Mouse (Mus musculus) skeletal muscle tissue, adult 2 months (tissue): ENCODE measurements around the gene Nrg3.
"Not testable (repeated sequence)": the region's sequence is repeated elsewhere in the genome, so short reads cannot be mapped to it uniquely, and the experiment has no call there.

ENCODE experiments used
- DNase-seq: peaks from one replicate; pipeline ENCODE4 v3.0.0-alpha.2; 2012; ENCODE audit warnings: low read depth, low spot score

Nrg3 gene

DNA sequence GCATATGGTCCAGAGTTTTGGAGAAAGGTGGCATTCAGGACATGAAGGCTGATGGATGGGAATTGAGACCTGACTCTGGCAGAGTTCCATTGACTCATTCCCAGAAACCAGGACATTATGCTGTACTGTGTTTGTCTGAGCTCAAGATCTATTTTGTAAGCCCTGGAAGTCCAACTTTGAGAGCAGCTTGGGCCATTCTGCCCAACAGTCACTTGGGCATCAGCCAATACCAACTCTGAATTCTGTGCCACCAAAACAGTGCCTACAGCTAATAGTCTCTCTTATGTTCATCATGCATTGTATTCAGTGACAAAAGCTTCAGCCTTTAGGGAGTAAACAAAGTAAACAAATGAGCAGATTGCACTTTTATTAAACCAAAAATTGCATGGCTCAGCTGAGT lies 843.2 kb downstream of the Nrg3 start:
- DNase-seq: no peak

DNA sequence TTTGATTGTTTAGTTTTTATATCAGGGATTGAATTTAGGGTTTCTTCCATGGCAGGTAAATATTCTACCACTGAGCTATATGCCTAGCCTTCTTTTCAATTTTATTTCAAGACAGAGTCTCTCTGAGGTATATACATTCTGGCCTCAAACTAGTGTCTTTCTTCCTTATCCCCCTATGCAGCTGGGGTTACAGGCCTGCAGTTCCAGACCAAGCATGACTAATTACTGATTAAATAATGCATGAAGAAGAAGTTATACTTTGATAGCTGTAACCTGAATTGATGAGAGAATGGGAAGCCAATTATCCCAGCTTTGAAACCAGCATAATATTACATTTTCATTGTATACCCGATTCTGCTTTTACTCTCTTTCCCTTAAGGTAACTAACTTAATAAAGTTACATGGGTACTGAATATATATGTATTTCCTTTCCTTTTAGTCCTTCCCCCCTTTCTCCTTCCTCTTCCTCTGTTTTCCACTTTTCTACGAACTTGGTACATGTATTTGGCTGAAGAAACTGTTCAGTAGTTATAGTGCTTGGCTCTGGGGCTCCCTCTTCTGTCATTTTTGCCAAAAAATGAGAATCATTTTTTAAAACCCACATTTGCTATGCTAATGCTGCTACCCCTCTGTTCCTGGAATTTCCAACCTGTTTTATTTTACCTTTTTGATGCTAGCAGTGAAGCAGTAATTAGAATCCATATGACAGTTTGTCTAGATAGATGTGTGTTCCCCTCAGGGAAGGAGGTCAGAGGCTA lies 843.8 kb downstream of the Nrg3 start:
- no peak for DNase-seq

DNA sequence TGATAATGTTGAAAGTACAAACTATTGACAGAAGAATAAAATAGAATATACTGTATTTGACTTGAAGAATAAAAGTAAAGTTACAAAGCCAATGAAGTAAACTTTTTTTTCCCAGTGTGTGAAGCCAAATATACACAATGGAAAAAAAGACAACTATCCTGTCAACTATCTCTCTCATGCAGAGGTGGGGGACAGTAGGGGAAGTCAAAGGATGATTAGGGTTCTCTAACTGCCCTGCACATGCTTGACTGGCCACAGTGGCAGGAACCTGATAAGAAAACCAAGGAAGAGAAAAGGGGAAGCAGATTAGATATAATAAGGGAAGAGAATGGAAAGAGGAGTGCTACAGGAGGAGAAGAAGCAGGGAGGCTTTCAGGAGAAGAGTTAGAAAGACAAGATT lies 855.9 kb downstream of the Nrg3 start:
- DNase-seq: no peak

DNA sequence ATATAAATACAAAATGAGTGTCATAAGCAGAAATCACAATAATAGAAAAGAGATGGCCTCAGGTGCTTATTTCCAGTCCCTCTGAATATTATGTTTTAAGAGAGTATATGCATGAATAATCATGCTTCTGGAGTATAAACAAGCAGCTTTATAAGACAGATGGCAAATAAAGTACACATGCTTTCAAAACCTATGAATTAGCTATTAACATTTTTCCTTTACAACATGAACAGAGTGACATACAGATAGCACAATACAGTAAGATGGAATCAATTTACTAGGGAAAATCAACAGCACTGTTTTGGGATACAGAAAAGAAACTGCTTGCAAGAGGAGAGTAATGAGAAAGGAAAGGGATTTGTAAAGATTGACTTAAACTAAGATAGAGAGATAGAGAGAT lies 875.2 kb downstream of the Nrg3 start:
- no peak for DNase-seq

DNA sequence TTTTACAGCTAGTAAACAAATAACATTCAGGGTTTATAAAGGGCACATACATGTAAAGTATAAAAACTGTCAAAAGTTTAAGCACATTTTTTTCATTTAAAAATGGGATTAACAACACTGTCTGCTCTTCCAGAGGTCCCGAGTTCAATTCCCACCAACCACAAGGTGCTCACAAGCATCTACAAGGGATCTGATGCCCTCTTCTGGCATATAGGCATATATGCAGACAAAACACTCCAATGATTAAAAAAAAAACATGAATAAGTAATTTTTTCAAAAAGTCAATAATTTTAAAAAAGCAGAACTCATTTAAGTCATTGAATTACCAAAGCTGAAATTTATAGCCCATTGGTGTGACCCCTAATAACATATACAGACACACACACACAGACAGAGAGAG lies 878.6 kb downstream of the Nrg3 start:
- no peak for DNase-seq

DNA sequence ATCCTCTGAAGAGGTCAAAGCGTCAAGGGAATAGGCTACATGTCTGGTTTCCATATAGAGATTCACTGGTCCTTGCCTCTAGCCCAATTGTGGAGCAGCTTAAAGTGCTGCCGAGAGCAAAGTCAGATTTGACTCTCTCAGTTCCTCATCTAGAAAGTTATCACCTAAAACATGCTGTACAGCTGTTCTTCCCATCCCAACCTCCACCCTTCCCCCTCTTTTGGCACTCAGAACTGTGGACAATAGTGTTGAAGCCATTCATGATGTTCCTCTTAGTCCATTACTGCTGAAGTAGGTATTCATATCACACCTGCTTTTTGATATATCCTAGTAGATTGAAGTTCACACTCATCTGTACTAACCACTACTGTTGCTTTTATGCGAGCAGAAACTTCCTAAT lies 896.1 kb downstream of the Nrg3 start:
- DNase-seq: no peak

DNA sequence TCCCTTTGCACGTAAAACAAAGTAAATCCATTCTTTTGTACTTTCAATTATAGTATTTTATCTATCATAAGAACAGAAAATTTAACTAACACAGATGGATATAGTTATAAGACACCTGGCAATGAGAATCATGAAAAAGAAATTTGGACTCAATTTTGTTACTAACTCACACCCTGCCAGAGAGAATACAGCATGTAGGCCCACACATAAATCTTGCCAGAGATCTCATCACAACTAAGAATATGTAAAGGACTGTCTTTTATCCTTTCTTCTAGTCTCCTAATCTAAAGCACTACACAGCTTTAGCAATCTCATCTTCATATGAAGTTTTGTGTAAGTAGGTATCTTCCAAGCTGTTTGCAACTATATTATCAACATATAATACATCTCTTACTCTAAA lies 904.7 kb downstream of the Nrg3 start:
- DNase-seq: no peak

DNA sequence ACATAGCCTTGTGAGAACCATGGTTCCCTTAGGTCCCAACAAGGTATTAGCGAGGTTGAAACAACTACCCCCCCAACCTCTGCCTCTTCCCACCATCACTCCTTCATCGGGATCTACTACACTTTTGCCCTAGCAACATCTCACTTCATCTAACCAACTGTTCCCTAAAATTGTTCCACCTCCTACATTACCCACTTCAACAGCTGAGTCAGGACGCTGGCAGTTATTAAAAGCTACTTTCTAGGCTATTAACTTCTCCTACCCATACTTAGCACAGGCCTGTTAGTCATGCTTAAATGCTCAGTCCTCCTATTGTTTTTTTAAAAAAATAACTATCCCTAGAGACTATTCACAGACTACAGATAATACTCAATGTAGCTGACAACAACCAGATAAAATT lies 906.7 kb downstream of the Nrg3 start:
- no peak for DNase-seq

DNA sequence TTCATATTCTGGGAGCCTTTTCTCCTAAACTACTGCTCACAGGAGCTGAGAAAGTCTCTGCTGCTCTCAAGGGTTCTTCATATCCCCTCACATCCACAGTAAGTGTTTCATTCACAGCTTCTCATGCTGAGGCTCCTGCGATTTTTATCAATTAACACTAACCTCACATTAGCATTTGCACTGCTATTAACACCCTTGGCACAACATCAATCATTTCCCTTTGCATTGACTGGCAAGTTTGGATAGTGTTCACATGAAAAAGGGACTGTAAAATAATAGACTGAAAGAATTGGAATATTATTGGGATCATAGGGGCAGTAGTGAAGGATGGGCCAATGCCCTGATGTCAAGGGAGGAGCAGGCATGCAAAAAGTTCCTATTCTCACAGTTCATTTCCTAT lies 918.3 kb downstream of the Nrg3 start:
- no peak for DNase-seq

DNA sequence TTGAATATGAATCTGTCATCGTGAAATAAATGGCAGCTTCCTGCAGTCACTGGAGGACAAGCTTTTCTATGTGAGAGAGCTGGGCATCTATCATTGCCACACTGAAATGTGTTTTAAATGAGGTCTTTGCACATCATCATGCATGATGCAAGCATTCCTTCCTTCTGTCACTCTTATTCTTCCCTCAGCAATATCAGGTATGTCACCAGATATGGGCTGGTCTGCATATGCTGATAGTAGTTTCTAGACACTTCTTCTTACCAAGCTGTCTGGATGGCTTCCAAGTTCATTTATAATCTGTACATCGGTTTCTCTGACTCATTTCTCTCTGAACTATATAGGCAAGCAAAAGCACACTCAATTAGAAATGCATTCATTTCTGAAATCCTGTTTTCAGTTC lies 925.6 kb downstream of the Nrg3 start:
- no peak for DNase-seq

DNA sequence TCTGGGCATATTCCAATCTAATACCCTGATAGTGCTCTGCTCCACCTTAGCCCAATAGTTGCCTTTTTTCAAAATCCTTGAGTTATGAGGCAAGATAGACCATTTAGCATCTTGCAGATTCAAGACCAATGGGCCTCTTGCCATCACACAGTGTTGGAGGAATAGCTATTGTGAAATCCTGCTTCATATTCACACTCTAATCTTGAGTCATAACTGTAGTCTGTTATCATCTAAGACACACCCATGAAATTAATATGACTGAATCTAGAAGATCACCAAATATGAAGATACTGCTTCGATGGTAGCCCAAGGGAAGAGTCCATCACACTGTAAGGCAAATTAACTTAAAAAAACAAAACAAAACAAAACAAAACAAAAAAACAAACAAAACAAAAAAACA lies 937.7 kb downstream of the Nrg3 start:
- DNase-seq: peak; percentile 7

DNA sequence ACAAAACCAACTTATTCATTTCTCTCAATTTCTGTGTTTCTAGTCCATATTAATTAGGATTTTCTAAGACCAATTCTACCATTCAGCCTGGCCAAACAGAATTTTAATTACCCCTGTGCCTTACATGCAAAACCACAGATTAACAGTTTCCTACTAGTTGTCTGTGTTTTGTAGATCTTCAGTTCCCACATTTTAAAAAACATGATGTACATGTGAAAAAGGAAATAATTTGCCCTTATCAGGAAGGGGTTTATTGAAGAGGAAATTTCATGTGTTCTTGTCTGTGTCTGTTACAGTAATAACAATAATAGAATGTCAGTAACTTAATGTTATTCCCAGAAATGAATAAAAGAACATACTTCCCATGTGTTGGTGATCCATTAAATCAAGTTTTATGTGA lies 939.4 kb downstream of the Nrg3 start:
- DNase-seq: no peak

DNA sequence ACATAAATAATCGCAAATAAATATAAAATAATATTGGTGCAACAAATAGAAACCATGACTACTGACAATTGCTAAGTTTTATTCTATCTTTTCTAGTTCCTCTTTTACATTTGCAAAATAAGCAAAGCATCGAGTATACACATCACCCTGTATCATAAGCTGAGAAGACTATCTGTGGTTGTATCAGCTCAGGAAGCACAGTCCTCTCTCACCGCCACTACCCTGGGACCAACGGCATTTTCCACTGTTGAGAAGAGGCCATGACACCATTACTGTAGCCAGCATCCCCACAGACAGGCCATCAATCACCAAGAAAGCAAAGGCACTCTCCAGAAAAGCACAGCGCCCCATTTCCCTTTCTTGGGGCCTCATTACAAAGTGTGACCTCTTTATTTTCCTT lies 956.7 kb downstream of the Nrg3 start:
- no peak for DNase-seq

DNA sequence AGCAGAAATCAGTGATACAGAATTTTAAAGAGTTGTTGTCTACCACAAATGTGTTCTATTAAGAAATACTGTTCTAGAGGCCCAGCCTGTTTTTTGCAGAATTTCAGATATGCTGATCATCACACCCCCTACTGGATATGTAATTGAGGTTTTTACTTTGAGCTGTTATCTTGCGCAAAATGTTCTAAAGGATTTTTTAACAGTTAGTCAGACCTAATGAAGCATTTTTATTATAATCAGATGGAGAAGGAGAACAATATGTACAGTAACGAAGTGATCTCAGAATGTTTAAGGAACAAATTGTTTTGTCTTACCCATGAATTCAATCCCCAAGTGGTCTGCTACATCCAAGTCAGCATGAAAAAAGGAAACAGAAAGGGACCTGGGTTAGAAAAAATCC lies 963.9 kb downstream of the Nrg3 start:
- no peak for DNase-seq

DNA sequence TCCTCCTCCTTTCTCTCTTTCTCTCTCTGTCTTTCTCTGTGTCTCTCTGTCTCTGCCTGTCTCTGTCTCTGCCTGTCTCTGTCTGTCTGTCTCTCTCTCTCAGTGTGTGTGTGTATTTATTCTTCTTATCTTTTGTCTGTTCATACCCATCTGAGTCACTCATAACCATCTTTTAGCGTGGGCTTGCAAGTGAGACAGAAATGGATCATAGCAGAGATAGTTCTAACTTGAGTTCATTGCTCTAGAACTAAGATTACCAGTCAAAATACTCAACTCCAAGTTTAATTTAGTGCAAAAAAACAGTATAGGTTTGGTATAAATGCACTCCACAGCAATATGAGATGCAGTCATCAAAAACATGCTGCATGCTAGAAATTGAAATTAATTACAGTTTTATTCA lies 977.9 kb downstream of the Nrg3 start:
- DNase-seq: no peak

DNA sequence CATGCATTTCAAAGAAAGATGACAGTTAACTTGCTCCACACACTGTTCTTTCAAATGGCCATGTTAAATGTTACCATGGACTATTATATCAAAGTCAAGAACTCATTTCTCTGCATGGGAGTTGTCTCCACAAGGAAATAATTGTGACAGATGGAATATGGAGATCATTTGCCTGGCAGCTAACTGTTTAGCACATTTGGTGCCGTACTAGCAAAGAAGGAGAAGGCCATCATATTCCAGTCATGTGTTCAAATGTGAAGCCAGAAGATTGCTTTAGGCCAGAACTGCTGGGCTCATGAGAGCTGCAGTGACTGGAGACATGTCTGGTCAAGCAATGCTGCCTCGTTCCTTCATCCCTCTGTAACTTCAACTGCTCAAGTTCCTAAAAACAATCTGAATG lies 1025.8 kb downstream of the Nrg3 start:
- DNase-seq: no peak

DNA sequence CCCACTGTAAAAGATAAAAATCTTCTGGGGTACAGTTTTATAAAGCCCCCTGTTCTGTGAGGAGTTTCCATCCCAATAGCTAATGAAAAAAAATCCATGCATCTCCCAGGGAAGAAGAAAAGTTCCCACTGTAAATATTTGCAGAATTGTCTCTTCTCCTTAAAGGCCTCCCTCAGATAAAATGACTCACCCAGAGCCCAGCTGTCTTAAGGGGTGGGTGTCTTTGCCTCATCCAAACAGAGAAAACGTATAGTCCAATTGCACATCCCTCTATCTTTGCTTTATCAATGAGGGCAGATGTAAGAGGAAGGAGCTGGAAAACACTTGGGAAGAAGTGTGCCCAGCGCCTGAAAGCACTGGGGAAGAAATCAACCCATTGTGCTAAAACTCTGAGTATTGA lies 1028.1 kb downstream of the Nrg3 start:
- DNase-seq: no peak

DNA sequence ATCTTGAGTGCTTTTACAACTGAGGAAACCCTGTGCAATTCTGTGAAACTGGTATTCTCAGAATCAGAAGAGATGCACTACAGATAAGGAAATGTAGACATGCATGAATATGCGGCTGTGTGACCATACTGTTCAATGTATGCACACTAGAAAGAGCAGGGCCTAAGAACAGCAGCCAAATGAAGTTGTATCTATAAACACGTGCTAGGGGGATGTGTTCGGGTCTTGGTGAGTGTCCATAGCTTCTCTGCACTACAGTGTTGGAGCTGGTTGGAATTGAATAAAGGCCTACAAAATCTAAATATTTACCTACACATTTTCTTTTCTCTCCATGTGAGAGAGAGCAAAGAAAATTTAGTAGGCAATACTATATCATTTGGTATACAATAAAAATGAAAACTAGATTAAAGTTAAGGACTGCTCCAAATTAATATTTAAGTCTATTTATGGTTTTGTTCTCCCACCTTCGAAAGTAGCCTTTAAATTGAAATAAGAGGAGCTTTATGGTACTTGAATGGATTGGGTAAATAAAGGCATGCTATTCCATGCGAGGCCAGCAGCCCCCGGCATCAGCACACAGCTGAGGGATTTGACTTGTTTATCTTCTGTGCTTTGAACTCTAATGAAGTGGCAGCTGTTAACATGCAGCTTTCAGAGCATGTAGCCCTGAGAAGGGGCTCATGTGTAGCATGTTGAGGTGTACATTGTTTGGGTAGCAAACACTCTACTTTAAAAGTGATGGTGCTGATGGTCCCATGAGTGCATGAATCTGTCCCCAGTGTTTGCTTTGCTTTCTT lies 1038.9 kb downstream of the Nrg3 start:
- DNase-seq: no peak

DNA sequence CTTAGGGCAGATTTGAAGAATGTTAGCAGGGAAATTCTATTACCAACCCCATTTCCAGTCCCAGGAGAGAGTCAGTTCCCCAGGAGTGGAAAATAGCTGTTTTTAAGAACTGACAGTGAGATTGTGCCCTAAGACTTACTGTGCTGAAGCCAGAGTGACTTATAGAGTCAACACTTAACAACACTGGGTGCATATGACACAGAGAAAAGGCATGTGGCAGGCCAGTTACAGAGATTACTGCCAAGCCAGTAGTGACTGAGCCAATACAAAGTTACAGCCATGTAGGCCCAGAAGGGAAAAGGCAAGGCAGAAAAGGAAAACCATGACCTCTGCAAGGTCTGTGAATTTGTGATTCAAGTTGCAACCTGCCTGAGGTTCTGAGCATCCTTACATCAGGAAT lies 1098.2 kb downstream of the Nrg3 start:
- DNase-seq: no peak

DNA sequence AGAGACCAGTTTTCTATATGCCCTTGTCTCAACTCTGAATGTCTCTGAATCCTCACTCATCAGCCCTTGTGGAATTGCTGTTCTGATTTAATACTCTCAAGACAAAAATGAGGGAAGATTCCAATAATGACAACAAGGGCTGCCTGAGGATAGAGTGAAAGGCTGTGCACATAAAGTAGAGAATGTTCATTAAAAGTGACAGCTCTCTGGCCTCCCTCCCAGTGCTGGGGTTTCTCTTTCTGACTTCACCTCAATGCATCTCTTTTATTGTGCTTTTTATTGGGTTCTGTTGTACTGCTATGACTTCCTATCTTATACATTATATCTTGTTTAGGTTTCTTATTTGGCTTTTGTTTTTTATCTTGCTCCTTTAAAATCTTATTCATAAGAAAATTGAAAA lies 1131.9 kb downstream of the Nrg3 start:
- no peak for DNase-seq

DNA sequence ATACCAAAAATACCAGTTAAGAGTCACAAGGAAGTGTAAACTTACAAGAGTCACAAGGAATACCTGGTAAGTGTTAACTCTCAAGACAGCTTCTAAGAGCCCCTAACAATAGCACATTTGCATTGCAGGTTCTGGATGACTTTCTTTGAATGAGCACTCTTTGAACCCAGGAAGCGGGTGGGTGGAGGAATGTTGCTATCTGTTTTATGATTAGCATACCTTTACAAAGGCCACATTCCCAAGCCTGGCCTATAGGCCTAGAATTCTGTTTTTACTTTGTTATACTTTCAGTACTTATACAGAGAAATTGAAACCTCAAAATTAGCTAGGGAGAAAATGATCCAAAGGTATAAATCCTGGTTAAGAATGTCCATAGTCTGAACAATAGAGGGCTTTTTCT lies 1150.0 kb downstream of the Nrg3 start:
- DNase-seq: not testable (repeated sequence)

DNA sequence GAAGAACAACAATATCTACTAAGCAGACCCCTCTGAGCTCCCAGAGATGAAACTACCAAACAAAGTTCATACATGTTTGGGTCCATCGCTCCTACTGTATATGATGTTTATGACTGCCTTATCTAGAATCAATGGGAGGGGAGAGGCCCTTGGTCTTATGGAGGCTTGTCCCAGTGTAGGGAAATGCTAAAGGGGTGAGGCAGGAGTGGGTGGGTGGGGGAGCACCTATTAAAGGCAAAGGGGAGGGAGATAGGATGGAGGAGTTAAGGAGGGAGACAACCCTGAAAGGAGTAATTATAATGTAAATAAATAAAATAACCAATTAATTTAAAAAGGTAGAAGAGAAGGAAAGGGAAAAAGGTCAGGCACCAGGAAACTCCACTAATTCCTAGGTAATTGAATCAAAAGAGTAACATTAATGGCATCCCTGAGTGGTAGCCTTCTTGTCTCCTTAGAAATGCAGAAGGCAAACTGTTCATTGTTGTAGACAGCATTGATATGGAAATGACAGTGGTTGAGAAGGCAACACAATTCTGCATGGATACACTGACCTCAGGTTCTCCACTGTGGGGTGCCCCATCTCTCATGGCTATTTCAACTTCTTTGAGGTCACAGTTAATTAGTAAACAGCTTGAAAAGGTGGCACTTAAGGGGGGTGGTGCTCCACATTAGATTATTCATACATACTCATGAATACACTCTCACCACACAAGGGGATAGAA lies 1152.1 kb downstream of the Nrg3 start:
- DNase-seq: no peak
